Mouse (Mus musculus) frontal cortex, postnatal 25 days (tissue): Measurements from ENCODE around the gene Slc25a39.

Experiments
- DNase-seq, 2 experiments: peaks; one replicate each; pipeline ENCODE4 v3.0.0; 2022; ENCODE audit warnings: low spot score in 2 of 2

Gene Slc25a39

GRCm38 (mm10) chr11:102436471-102436790, 28.7 kb upstream of the Slc25a39 start:
- no peak for DNase-seq

GRCm38 (mm10) chr11:102435754-102436470, 28.2 kb upstream of the Slc25a39 start:
- no peak for DNase-seq

DNA sequence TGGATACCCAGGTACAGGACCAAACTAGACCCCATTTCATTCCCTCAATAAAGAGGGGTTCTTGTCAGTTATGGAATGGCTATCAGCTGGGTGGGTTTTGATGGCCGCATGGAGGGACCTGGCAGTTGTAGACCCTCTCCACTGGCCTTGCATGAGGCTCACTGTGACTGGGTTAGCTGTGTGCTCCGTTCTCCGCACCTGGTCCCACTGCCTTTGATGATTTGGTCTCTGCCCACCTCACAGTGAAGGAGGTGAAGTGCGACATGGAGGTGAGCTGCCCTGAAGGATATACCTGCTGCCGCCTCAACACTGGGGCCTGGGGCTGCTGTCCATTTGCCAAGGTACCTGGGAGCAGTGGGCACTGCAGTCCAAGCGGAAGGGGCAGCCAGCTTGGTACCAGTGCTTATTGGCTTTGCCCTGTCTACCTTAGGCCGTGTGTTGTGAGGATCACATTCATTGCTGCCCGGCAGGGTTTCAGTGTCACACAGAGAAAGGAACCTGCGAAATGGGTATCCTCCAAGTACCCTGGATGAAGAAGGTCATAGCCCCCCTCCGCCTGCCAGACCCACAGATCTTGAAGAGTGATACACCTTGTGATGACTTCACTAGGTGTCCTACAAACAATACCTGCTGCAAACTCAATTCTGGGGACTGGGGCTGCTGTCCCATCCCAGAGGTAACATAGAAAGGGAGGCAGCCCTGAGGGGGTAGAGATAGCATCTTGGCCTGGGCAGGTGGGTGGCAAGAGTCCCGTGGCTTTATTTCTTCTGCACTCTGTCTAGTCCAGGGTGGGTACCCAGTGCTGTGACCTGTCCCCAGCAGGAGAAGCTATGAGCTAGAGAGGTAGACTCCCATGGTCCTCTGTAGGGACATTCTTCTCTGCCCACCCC, 27.3 kb upstream of the Slc25a39 start:
- DNase-seq, result no peak

GRCm38 (mm10) chr11:102434406-102434805, 26.7 kb upstream of the Slc25a39 start:
- DNase-seq, result peak; percentile 84 to 86

DNA sequence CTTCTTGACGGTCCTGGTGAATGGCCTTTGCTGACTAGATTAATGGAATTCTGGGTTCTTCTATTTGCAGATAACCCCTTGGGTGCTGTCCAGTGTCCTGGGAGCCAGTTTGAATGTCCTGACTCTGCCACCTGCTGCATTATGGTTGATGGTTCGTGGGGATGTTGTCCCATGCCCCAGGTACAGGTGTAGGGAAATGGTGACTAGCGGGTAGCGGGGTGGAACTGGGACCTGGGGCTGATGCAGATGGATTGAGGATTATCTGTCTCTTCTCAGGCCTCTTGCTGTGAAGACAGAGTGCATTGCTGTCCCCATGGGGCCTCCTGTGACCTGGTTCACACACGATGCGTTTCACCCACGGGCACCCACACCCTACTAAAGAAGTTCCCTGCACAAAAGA, 26.1 kb upstream of the Slc25a39 start:
- no peak for DNase-seq

GRCm38 (mm10) chr11:102432896-102433295, 25.1 kb upstream of the Slc25a39 start:
- no peak for DNase-seq

- no peak for DNase-seq
Observed at GRCm38 (mm10) chr11:102432115-102432843, 24.5 kb upstream of the Slc25a39 start.

DNA sequence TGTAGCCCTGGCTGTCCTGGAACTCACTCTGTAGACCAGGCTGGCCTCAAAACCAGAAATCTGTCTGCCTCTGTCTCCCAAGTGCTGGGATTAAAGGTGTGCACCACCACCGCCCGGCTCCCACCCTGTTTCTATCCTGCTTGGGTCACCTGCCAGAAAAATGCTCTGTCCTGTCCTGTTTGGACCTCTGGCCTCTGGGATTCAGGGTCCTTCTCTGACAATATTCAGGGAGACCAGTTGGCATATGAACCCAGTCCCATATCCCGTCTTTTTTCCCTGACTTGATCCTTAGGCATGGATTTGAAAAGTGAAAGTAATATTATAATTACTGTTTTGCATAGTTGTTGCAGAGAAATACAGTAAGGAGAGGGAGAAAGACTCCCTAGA, 24.0 kb upstream of the Slc25a39 start:
- DNase-seq, result no peak

- DNase-seq, result peak in 1 of 2 experiments; percentile 75
Observed at GRCm38 (mm10) chr11:102431018-102431645, 23.4 kb upstream of the Slc25a39 start.

DNA sequence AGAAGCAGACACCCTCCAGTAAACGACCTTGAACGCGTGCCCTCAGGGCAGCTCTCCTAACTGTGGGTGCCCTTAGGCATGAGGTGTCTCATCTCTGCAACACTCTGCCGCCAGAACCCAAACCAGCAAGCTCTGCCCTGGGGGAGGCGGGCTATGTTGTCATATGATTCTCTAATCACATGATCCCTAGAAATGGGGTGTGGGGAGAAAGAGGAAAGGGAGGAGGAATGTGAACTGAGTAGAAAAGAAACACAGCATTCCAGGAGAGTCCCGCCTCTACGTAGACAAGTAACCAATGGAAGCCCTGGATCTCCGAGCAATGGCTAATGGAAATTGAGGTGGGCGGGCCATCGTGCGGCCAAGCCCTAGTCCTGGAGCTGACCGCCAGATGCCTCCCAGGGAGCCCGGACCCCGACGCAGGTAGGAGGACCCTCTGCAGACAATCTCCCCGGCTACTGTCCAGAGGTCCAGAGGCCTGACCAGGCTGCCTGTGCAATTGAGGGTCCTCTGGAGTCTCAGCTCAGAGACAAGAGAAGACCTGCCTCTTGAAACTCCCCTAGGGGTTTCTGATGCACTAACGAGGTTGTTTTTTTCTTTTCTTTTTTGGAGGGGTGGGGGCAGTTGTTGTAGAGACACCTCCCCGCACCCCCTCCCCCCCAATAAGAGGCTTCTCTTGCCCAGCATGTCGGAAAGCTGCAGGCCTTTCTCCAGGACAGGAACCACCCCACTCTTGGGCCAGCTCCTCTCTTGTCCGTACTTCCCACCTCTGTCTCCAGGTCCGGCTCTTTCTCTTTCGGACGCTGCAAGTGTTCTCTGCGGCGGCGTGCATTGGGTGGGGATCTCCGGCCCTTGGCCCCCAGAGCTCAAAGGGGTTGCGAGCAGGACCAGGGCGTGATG, 22.6 kb upstream of the Slc25a39 start, which contains the start of gene Grn:
Gene Grn, plus strand, starts transcription at position 195 of the 897 bp plus-strand sequence.
- DNase-seq, result peak; percentile 70 to 74

DNA sequence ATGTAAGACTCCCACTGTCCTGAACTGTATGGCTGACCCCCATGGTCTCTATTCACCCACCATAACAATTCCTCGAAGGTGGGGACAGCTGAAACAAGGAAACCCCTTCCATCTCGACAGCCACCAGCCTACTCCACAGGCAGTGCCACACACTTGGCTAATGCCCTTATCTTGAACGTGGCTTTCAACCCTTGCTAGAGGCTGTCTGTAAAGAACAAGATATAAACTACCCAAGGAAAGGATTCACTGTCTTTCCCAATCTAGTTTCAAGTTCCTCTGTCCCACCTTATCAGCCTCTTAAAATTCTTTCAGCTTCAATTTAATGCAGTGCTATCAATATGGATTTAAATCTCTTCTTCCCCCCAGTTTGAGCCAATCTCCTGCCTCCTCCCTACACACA, 21.8 kb upstream of the Slc25a39 start:
- DNase-seq, result no peak

DNA sequence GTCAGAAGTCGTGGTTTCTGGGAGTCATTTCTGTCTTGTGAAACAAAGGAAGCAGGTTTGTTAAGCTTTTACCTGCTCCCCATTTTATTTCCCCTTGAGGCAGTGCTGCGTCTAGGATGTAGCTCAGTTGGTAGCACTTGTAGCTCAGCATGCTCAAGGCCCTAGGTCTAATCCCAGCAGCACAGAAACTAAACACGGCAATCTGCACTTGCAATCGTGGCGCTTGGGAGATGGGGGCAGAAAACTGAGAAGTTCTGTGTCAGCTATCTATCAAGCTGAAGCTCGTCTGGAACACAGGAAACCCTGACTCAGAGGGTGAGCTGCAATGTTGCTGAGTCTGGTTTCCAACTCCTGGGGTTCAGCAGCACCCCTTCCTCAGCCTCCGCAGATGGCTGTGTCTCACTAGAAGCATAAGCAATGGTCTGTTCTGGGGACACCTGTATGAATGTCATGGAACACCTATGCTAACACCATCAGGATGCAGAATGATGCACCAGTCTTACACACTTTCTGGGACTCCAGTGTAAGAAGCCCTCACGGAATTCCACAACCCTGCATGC, 21.3 kb upstream of the Slc25a39 start:
- DNase-seq, result no peak

DNA sequence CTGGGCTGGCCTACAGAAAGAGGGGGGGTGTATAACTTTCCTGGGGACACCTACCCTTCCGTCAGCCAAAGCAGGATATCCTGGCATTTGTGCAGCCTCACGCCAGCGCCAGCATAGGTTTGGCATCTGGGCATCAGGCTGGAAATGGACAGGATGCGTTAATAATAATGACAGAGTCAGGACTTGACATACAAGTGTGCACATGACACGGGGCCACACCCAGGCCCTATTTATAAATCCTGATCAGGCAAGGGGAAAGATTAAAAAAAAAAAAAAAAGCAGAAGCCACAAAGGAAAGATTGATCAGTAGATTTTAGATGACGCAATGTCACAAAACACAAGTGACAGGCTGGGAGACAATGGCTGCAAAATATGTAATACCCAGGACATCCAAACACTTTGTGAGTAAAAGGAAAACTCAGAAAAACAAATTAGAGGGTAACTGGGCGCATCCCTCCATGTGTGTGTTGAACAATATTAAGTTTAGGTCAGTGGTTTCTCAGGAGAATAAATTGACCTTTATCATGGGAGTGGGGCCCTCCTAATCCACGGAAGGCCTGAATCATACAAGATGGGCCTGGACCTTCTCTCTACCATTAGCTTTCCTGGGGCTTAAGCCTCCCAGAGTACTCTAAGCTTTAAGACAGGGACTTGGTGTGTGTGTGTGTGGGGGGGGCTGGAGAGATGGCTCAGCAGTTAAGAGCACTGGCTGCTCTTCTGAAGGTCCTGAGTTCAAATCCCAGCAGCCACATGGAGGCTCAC, 18.0 kb upstream of the Slc25a39 start:
- DNase-seq, result no peak

DNA sequence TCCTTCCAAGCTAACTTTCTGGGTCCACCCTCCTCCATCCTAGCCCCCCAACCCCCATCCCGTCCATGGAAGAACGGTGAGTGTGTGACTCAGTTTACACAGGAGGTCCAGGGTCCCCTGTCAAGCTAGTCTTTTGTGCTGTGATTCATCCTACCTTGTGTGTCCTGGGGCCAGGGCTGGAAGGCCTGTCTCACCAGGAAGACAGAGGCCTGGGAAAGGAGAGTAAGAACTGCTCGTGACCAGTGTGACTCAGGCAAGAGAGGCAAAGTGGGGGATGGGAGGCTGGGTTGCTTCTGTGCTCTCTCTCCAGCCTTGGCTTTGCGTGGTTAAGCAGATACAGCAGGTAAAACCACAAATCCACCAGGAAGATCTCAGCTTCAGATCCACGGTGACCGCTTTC, 16.9 kb upstream of the Slc25a39 start:
- DNase-seq, result no peak

- DNase-seq, result no peak
Observed at GRCm38 (mm10) chr11:102421559-102421958, 13.8 kb upstream of the Slc25a39 start.

DNA sequence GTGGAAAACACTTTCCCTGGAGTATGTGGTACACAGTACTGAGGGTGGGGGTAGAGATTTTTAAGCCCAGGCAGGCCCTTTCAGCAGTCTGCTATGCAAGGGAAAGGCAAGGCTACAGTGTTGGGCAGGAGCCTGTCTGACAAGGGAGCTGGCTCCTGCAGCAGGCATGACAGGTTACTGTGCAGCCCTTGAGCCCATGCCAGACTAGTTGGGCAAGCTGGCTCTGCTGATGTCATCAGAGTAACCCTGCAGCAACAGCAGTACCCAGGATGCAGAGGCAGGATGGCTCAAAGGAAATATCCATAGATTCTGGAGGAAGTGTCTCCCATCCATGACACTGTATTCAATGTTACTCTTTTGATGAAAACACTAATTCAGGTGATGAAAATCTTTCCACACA, 11.1 kb upstream of the Slc25a39 start:
- no peak for DNase-seq

- no peak for DNase-seq
Observed at GRCm38 (mm10) chr11:102417160-102417559, 9.4 kb upstream of the Slc25a39 start.

- DNase-seq, result no peak
Observed at GRCm38 (mm10) chr11:102415034-102415802, 7.5 kb upstream of the Slc25a39 start.

DNA sequence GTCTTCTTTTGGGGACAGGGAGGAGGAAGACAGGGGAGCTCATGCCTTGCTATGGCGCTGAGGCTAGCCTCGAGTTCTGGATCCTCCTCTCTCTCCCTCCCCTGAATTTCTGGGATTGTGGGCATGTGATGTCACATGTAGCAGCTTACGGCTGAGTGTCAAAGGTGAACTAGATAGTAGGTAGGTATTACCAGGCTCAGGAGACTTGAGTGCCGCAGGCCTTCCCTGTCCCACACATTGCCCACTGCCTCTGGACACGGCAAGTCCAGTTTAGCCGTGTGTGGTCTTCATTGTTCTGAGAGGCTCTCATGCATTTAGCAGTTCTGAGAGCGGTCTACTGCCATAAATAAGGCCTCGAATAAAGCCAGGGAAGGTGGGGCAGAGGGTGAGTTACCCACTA, 5.3 kb upstream of the Slc25a39 start:
- no peak for DNase-seq
